Mouse (Mus musculus) kidney, embryonic 14.5 days (tissue): ENCODE measurements at regions not wholly inside any gene's neighbourhood (a gene's known extent, or its start where the extent isn't known, plus 50 kb on each side); places are given as distances from the start of the nearest gene placed in this dataset.

Source experiments
- ATAC-seq: fragments of 200-750 bp; cut with Nextera tagmentation; 2 replicates; pipeline ENCODE4 v1.8.0; 2017; ENCODE audit warnings: moderate number of reproducible peaks, mild to moderate bottlenecking, moderate TSS enrichment, moderate library complexity; ENCODE audit not compliant: low FRiP score, low TSS enrichment
- H3K27ac ChIP-seq: fragments of 300-500 bp; sonication (generic); 2 replicates; pipeline ENCODE4 v1.5.1; 2014; ENCODE audit warnings: low read depth, mild to moderate bottlenecking, low read length, moderate library complexity, mixed read lengths
- H3K27me3 ChIP-seq: fragments of 300-500 bp; sonication (generic); 2 replicates; pipeline ENCODE4 v1.6.1; 2014; ENCODE audit warnings: mild to moderate bottlenecking, low read length; ENCODE audit not compliant: control insufficient read depth, insufficient read depth
- H3K36me3 ChIP-seq: fragments of 300-500 bp; sonication (generic); 2 replicates; pipeline ENCODE4 v1.6.1; 2014; ENCODE audit warnings: low read length, mixed read lengths; ENCODE audit not compliant: control insufficient read depth, insufficient read depth
- H3K4me1 ChIP-seq: fragments of 300-500 bp; sonication (generic); 2 replicates; pipeline ENCODE4 v1.6.1; 2014; ENCODE audit warnings: low read length, mixed read lengths; ENCODE audit not compliant: control insufficient read depth, insufficient read depth
- H3K4me2 ChIP-seq: fragments of 300-500 bp; sonication (generic); replicated peaks from 2 replicates; pipeline ENCODE4 v1.6.1; 2014; ENCODE audit warnings: low read depth, mild to moderate bottlenecking, low read length
- H3K4me3 ChIP-seq: fragments of 300-500 bp; sonication (generic); 2 replicates; pipeline ENCODE4 v1.5.1; 2014; ENCODE audit warnings: mild to moderate bottlenecking, low read length
- H3K9ac ChIP-seq: fragments of 300-500 bp; sonication (generic); 2 replicates; pipeline ENCODE4 v1.6.1; 2014; ENCODE audit warnings: low read depth, mild to moderate bottlenecking, low read length, moderate library complexity
- H3K9me3 ChIP-seq: fragments of 300-500 bp; sonication (generic); 2 replicates; pipeline ENCODE4 v1.6.1; 2016; ENCODE audit warnings: low read length; ENCODE audit not compliant: control insufficient read depth
- WGBS: fragments of 180-500 bp; shearing (Covaris S2); extraction: QIAGEN DNeasy Blood & Tissue Kit; methylation state at CpG from one replicate; pipeline ENCODE4 v1.1.7; 2014; 5-methylcytosine and 5-hydroxymethylcytosine counted together

DNA sequence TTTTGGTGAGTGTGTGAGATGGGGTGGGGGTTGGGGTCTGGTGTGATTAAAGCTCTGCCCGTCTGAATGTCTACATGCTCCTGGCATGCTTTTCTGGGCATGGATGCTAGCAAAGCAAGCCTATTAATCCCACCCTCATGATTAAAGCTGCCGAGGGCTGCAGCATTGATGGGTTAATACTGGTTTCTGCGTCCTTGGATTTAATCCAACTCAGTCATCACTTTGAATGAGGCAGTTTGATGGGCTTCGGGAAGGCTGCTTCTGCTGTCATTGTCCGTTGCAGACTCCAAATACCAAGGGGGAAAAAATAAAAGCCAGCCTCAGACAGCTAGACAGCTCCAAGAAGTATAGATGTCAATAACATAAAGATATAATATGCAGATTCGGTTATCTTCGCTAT, 944.7 kb downstream of the Slc4a3 start:
- no peak for ATAC-seq
- WGBS: 43% methylated on average over 7 of the region's 7 CpGs

DNA sequence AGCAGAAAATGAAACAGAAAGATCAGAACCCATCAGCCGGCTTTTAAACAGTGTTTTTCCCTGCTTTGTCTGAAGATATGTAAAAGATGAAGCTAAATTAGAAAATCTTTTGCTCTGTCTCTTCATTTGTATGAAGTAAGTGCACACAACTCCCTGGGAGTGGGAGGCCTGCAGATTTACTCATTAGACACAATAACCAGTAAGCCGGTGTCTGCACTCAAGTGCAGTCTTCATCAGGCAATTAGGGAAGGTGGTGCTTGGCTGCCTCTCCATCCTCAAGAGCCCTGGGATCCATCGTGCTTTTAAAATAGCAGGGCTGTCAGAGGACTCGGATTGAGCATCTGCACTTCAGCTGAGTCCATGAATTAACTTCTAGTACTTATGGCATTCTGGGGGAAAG, 945.1 kb downstream of the Slc4a3 start:
- Histone ChIP-seq H3K9me3 (no peaks in the 10 kb centered on the region), H3K4me1 (no peaks in the 10 kb centered on the region), H3K4me2 (no peak overlapping the region), H3K4me3 (no peak overlapping the region), H3K27me3 (no peaks in the 10 kb centered on the region), H3K27ac (no peak overlapping the region; the same call in 1 of the 2 replicates), H3K9ac (no peak overlapping the region), H3K36me3 (no peaks in the 10 kb centered on the region)
- 53% methylated on average over 4 of the region's 4 CpGs for WGBS
- ATAC-seq: no peak

More for the DNA sequence above, 944.7 kb downstream of the Slc4a3 start:
- no peaks in the 10 kb centered on the region for H3K4me1 ChIP-seq
- H3K27ac ChIP-seq: no peak overlapping the region
- H3K9ac ChIP-seq: no peak overlapping the region
- H3K36me3 ChIP-seq: no peaks in the 10 kb centered on the region
- no peak overlapping the region for H3K4me2 ChIP-seq
- no peaks in the 10 kb centered on the region for H3K27me3 ChIP-seq
- no peaks in the 10 kb centered on the region for H3K9me3 ChIP-seq
- H3K4me3 ChIP-seq: no peak overlapping the region

DNA sequence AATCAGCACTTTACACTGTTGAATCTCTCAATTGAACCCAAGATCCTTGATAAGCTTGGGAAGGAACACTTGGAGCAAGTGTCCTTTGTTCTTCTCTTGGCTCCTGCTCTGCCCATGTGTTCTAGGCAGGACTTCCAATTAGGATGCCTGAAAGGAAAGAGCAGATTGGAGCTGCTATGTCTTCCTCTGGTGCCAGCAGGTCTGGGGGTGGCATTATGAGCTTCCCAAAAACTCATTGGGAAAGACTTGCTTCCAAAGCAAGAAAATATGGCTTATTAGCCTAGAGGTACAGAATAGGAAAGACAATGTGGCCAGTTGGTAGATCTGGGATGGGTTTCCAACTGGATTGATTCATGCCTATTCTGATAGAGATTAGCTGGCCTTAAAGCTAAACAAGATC, 959.1 kb downstream of the Slc4a3 start:
- no peaks in the 10 kb centered on the region for H3K36me3 ChIP-seq
- no peak overlapping the region for H3K4me2 ChIP-seq
- no peaks in the 10 kb centered on the region for H3K9me3 ChIP-seq
- no peaks in the 10 kb centered on the region for H3K4me1 ChIP-seq
- H3K9ac ChIP-seq: no peak overlapping the region
- ATAC-seq: no peak
- no peak overlapping the region for H3K4me3 ChIP-seq
- no peaks in the 10 kb centered on the region for H3K27me3 ChIP-seq
- no peak overlapping the region for H3K27ac ChIP-seq

DNA sequence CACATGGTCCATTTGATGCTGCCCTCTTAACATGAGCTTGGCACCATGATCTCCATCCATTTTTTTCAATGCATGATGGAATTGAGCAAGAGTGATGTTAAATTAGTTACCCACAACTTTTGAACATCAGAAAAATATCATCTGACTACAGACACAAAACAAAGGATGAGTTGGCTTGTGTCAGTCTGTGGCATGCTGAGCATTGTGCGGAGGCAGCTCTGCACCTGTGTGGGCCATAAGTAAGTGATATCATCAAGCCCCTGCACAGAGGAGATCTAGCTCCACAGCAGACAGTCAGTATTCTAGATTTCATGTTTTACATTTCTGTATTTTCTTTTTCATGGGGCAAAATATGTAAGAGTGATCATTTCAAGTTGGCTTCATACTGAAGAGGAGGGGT, 962.8 kb downstream of the Slc4a3 start:
- ATAC-seq: no peak
- 95% methylated on average over 1 of the region's 1 CpGs for WGBS

DNA sequence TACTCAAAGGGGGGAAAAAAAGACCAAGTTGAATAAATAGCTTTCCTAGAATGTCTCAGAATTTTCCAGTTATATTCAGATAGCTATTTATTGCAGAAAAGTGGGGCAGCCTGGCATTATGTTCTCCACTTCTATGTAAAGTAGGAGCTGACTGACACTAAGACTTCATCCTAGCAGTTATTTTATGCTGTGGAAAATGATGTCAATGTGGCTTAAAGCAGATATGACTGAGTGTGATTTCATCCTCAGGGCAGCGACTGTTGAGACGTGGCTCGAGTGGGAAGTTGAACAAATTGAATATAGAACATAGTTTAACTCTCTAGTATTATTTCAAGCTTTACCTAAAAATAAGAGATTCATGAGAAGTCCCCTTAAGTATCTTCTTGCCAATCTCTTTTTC, 963.4 kb downstream of the Slc4a3 start:
- H3K4me2 ChIP-seq: no peak overlapping the region
- 95% methylated on average over 3 of the region's 3 CpGs for WGBS
- no peak overlapping the region for H3K9ac ChIP-seq
- H3K4me3 ChIP-seq: no peak overlapping the region
- no peaks in the 10 kb centered on the region for H3K4me1 ChIP-seq
- no peaks in the 10 kb centered on the region for H3K9me3 ChIP-seq
- H3K27me3 ChIP-seq: no peaks in the 10 kb centered on the region
- no peak overlapping the region for H3K27ac ChIP-seq
- no peak for ATAC-seq
- H3K36me3 ChIP-seq: no peaks in the 10 kb centered on the region

More for the DNA sequence above, 962.8 kb downstream of the Slc4a3 start:
- Histone ChIP-seq H3K36me3 (no peaks in the 10 kb centered on the region), H3K27ac (no peak overlapping the region), H3K4me1 (no peaks in the 10 kb centered on the region), H3K9ac (no peak overlapping the region), H3K9me3 (no peaks in the 10 kb centered on the region), H3K4me3 (no peak overlapping the region), H3K4me2 (no peak overlapping the region), H3K27me3 (no peaks in the 10 kb centered on the region)

DNA sequence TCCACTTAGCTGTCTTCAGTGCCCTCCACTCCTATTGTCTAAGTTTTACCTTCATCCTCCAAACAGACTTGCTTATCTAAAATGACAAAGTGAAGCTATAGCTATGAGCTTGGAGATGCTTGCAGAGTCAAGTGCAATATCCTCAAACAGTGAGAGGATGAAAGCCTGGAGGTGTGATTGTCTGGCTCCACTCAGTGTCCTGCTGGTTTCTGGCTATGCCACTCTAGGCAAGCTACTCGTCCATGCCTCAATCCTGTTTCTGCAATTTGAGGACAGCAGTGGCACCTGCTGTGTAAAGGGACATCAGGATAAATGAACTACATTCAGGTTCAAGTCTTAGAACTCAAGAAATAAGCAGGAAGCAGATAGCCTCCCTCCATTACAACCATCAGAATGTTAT, 966.1 kb downstream of the Slc4a3 start:
- no peak for ATAC-seq

DNA sequence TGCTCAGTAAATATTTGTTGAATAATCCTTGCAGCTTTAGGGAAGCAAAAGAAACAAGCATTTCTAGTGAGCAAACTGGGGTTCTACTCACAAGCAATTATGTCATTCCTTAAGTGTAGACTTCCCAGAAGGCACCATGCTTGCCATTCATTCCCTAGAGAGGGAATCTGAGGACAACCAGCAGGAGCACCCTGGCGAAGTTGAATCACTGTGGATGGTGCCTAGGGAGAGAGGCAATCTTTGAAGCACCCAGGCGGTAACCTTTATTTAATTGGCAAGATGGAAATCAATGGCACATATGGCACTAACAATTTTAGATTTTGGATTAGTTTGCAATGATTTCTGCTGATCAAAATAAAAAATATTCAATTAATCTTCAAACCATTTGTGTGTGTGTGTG, 967.4 kb downstream of the Slc4a3 start:
- Histone ChIP-seq H3K9me3 (no peaks in the 10 kb centered on the region), H3K27me3 (no peaks in the 10 kb centered on the region), H3K4me3 (no peak overlapping the region), H3K4me1 (no peaks in the 10 kb centered on the region), H3K27ac (no peak overlapping the region), H3K9ac (no peak overlapping the region), H3K36me3 (no peaks in the 10 kb centered on the region), H3K4me2 (no peak overlapping the region)
- 85% methylated on average over 2 of the region's 2 CpGs for WGBS
- no peak for ATAC-seq

More for the DNA sequence above, 966.1 kb downstream of the Slc4a3 start:
- H3K4me1 ChIP-seq: no peaks in the 10 kb centered on the region
- no peak overlapping the region for H3K27ac ChIP-seq
- WGBS: 59% methylated on average over 1 of the region's 1 CpGs
- no peaks in the 10 kb centered on the region for H3K27me3 ChIP-seq
- no peak overlapping the region for H3K9ac ChIP-seq
- H3K9me3 ChIP-seq: no peaks in the 10 kb centered on the region
- H3K36me3 ChIP-seq: no peaks in the 10 kb centered on the region
- no peak overlapping the region for H3K4me3 ChIP-seq
- H3K4me2 ChIP-seq: no peak overlapping the region

DNA sequence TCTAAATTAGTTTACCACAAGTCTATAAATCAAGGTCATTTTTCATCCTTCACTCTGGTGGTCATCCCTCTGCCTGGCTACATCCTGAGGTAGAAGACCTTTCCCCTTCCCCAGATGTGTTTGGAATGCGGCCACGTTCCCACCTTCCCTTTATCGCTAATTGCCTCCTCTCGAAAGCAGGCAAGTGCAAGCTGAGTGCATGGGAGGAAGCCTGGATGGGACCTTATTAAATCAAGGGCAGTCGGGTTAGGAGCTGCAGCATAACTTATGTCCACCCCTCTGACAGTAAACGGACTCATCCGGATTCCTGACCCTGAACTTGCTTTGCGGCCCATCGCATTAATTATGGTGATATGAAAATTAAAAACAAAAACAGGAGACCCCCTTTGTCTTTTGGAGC, 983.5 kb downstream of the Slc4a3 start:
- ATAC-seq: no peak
- Histone ChIP-seq H3K36me3 (no peaks in the 10 kb centered on the region), H3K27ac (no peak overlapping the region), H3K9me3 (no peaks in the 10 kb centered on the region), H3K4me3 (no peak overlapping the region), H3K9ac (no peak overlapping the region), H3K4me1 (0 out of 2 replicates have a peak, but pooled peaks cover 8% of the 10 kb centered on the region), H3K4me2 (no peak overlapping the region), H3K27me3 (no peaks in the 10 kb centered on the region)
- WGBS: 23% methylated on average over 9 of the region's 9 CpGs

DNA sequence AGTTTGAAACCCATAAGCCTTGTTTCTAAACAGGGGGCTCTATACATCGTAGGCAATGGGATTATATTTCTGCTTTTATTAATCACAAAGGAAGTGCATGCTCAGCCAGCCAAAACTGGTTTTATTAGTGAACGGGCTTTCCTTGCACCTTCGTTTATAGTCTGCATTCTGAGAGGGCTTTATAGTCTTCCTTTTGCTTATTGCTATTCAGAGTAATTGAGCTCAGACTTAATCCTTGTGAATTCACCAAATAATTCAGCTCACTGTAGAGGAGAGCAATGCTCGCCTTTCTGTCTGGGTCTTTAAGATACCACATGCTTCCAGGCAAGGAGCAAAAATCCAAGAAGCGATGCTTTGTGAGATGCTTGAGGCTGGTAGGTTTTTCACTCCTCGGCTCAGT, 984.3 kb downstream of the Slc4a3 start:
- Histone ChIP-seq H3K4me3 (no peak overlapping the region), H3K27ac (no peak overlapping the region), H3K36me3 (no peaks in the 10 kb centered on the region), H3K4me1 (0 out of 2 replicates have a peak, but pooled peaks cover 8% of the 10 kb centered on the region), H3K9me3 (no peaks in the 10 kb centered on the region), H3K27me3 (no peaks in the 10 kb centered on the region), H3K4me2 (no peak overlapping the region), H3K9ac (no peak overlapping the region)
- no peak for ATAC-seq
- 49% methylated on average over 6 of the region's 6 CpGs for WGBS

DNA sequence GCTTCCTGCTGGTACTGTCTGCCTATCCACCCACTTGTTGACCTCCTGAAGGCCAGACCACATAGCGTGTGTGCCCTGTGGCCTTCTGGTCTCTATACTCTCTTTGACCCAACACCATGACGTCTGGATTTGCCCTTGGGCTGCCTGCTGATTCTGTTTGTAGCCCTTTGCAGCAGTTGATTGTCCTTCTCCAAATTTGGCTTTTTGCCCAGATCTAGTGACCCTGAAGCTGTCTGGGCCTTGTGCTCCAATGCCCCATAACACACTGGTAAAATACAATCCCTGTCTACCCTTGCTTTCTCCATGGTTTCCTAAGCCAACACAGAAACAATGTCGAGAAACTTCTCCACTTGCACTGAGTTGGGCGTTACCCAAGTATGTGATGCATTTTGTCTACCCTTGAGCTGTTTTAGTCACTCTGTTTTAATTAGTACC, 979.3 kb downstream of the Epha4 start:
- no peaks in the 10 kb centered on the region for H3K36me3 ChIP-seq
- H3K27ac ChIP-seq: no peak overlapping the region
- H3K4me2 ChIP-seq: no peak overlapping the region
- no peaks in the 10 kb centered on the region for H3K27me3 ChIP-seq
- no peak for ATAC-seq
- WGBS: 77% methylated on average over 4 of the region's 4 CpGs
- H3K9ac ChIP-seq: no peak overlapping the region
- no peak overlapping the region for H3K4me3 ChIP-seq
- no peaks in the 10 kb centered on the region for H3K9me3 ChIP-seq
- no peaks in the 10 kb centered on the region for H3K4me1 ChIP-seq
